Mouse (Mus musculus): ENCODE data around the gene Fez1. TPM values are rescaled to one million over a fixed set of nuclear protein-coding genes. Genes with fewer than 3 reads are reported as not detected.

Gene Fez1
- polyA plus RNA-seq, 1 experiment, result 32.8 TPM

- Histone ChIP-seq H3K4me3 (ENCODE audit: insufficient read depth, low read length) (no peak overlapping the region), H3K27ac (ENCODE audit: insufficient read depth, low read length) (no peak overlapping the region), H3K4me1 (ENCODE audit: control insufficient read depth, insufficient read depth, low read length) (no peaks in the 10 kb centered on the region)
- TF ChIP-seq CTCF (IDR thresholded peaks at IDR 0.05; ENCODE audit: borderline replicate concordance, insufficient read depth, low read length) (no peak), POLR2A (IDR thresholded peaks at IDR 0.05; ENCODE audit: low read depth, low read length) (no peak)
These were observed 95.3 kb downstream of the Fez1 start for GRCm38 (mm10) chr9:36916915-36917314.

DNA sequence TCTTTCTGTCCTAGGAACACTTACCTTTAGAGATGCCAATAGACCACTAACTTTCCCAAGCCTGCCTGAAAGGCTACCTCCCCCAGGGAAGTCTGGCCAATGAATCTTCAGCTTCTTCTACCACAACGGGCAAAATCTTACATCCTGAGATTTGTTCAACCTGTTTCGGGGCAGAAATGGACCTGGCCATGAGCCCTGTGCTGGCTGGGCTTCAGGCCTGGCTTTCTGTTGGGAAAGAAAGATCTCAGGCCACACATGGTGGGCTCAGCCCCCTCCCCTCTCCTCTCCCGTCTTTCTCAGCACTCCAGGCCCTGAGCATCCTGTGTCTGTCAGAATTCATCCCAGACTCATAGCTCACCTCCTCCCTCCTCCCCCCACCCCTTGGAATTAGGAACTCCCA lies 96.9 kb downstream of the Fez1 start:
- no peak overlapping the region for H3K4me3 ChIP-seq (ENCODE audit: insufficient read depth, low read length)
- no peak overlapping the region for H3K27ac ChIP-seq (ENCODE audit: insufficient read depth, low read length)
- no peaks in the 10 kb centered on the region for H3K4me1 ChIP-seq (ENCODE audit: control insufficient read depth, insufficient read depth, low read length)
- TF ChIP-seq CTCF (IDR thresholded peaks at IDR 0.05; ENCODE audit: borderline replicate concordance, insufficient read depth, low read length) (no peak), POLR2A (IDR thresholded peaks at IDR 0.05; ENCODE audit: low read depth, low read length) (no peak)

DNA sequence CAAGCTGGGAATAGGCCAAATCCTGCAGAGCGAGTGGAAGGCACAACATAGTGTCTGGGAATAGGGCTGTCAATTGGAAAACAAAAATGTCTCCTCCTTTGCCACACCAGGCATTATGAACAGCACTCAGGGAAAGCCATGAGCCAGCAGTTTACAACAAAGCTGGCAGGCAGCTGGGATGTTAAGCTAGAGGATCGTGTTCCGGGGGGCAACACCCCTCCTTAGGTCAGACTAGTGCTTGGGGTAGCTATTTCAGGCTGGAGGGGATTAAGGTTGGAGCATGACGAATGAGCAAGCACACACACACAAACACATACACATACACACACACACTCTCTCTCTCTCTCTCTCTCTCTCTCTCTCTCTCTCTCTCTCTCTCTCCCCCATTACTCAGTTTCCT lies 97.8 kb downstream of the Fez1 start:
- H3K27ac ChIP-seq (ENCODE audit: insufficient read depth, low read length), result no peak overlapping the region
- H3K4me3 ChIP-seq (ENCODE audit: insufficient read depth, low read length), result no peak overlapping the region
- no peak for TF ChIP-seq CTCF (IDR thresholded peaks at IDR 0.05; ENCODE audit: borderline replicate concordance, insufficient read depth, low read length)
- no peak for TF ChIP-seq POLR2A (IDR thresholded peaks at IDR 0.05; ENCODE audit: low read depth, low read length)
- no peaks in the 10 kb centered on the region for H3K4me1 ChIP-seq (ENCODE audit: control insufficient read depth, insufficient read depth, low read length)

- Histone ChIP-seq H3K4me1 (ENCODE audit: control insufficient read depth, insufficient read depth, low read length) (no peaks in the 10 kb centered on the region), H3K27ac (ENCODE audit: insufficient read depth, low read length) (no peak overlapping the region), H3K4me3 (ENCODE audit: insufficient read depth, low read length) (no peak overlapping the region)
- TF ChIP-seq CTCF (IDR thresholded peaks at IDR 0.05; ENCODE audit: borderline replicate concordance, insufficient read depth, low read length), result no peak
- TF ChIP-seq POLR2A (IDR thresholded peaks at IDR 0.05; ENCODE audit: low read depth, low read length), result no peak
These were observed 100.2 kb downstream of the Fez1 start for GRCm38 (mm10) chr9:36921718-36922415.

DNA sequence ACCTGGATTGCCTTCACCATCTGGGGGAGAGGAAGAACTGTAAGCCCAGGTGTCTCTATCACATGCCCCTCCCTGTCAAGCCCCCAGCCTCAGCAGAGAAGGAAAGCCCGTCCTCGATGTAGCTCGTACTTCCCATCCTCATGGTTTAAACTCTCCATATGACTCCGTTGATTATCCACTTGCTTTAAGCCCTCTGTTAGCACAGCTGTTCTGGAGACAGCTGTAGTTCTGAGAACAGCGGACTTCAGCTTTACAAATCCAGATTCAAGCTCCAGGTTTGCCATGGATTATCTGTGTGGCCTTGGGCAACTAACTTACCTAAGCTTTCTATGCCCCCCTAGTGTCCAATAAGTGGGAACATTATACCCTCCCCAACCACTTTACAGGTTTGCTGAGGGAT lies 102.1 kb downstream of the Fez1 start:
- Histone ChIP-seq H3K4me1 (ENCODE audit: control insufficient read depth, insufficient read depth, low read length) (no peaks in the 10 kb centered on the region), H3K4me3 (ENCODE audit: insufficient read depth, low read length) (no peak overlapping the region), H3K27ac (ENCODE audit: insufficient read depth, low read length) (no peak overlapping the region)
- no peak for TF ChIP-seq CTCF (IDR thresholded peaks at IDR 0.05; ENCODE audit: borderline replicate concordance, insufficient read depth, low read length)
- no peak for TF ChIP-seq POLR2A (IDR thresholded peaks at IDR 0.05; ENCODE audit: low read depth, low read length)

Other genes starting within 250 kb of the Fez1 start
- not detected in 2 replicates for gene Gm17689, start 239.2 kb upstream of the Fez1 start, polyA plus RNA-seq (2011; ENCODE audit: insufficient read length, low read depth, missing spikeins)
- not detected in 2 replicates for gene A630095E13Rik, start 178.5 kb upstream of the Fez1 start, polyA plus RNA-seq (2011; ENCODE audit: insufficient read length, low read depth, missing spikeins)
- gene Acrv1, start 128.6 kb upstream of the Fez1 start, polyA plus RNA-seq (2011; ENCODE audit: insufficient read length, low read depth, missing spikeins), result not detected in 2 replicates
- gene Chek1, start 94.8 kb upstream of the Fez1 start, polyA plus RNA-seq (2011; ENCODE audit: insufficient read length, low read depth, missing spikeins), result 19.3 and 33.2 TPM in 2 replicates
- gene Stt3a, start 54.2 kb upstream of the Fez1 start, polyA plus RNA-seq (2011; ENCODE audit: insufficient read length, low read depth, missing spikeins), result 655 and 681 TPM in 2 replicates
- gene Ei24, start 24.5 kb upstream of the Fez1 start, polyA plus RNA-seq (2011; ENCODE audit: insufficient read length, low read depth, missing spikeins), result 118 and 127 TPM in 2 replicates